Mouse (Mus musculus) heart, postnatal 0 days (tissue): ENCODE measurements around the gene Map2k5.

Experiments used
- CTCF ChIP-seq: IDR thresholded peaks from 2 replicates; pipeline ENCODE4 v1.5.1; 2016; ENCODE audit warnings: antibody characterized with exemption, control low read depth, low read depth
- EP300 ChIP-seq: IDR thresholded peaks from 2 replicates; pipeline ENCODE4 v1.6.1; 2016; ENCODE audit warnings: antibody characterized with exemption, low read depth

GRCm38 (mm10) chr9:63143227-63143626 is 234.5 kb downstream of the Map2k5 start:
- TF ChIP-seq CTCF: no peak
- TF ChIP-seq EP300: no peak
